Mouse (Mus musculus) right cerebral cortex, postnatal 14 days (tissue): ENCODE results near the gene Ifna11.

Experiments used
- DNase-seq: peaks from one replicate; pipeline ENCODE4 v3.0.0; 2022

Gene Ifna11

GRCm38 (mm10) chr4:88841438-88841911 lies 21.7 kb downstream of the Ifna11 start, which contains the start of gene Ifna4:
TSS of gene Ifna4 (plus strand) at chr4:88841861.
- no peak for DNase-seq

GRCm38 (mm10) chr4:88845334-88845733 lies 25.6 kb downstream of the Ifna11 start:
- no peak for DNase-seq

DNA sequence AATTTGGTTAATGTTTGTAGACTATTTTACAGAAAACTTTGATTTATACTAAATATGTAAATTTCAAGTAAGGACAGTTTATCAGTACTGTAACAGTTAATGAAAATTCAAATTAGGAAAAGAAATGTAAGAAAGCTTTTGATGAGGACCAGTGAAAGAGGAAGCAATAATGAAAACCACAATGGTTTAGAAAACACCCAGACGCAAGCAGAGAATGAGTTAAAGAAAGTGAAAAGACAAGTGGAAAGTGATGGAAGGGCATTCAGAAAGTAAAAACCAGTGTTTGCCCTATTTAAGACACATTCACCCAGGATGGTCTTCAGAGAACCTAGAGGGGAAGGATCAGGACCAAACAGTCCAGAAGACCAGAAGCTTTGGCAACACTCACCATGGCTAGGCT lies 29.9 kb downstream of the Ifna11 start, which contains the start of gene Ifna1:
Gene Ifna1 (plus strand): TSS at position 390 of the 400 bp plus-strand sequence.
- DNase-seq, result no peak

DNA sequence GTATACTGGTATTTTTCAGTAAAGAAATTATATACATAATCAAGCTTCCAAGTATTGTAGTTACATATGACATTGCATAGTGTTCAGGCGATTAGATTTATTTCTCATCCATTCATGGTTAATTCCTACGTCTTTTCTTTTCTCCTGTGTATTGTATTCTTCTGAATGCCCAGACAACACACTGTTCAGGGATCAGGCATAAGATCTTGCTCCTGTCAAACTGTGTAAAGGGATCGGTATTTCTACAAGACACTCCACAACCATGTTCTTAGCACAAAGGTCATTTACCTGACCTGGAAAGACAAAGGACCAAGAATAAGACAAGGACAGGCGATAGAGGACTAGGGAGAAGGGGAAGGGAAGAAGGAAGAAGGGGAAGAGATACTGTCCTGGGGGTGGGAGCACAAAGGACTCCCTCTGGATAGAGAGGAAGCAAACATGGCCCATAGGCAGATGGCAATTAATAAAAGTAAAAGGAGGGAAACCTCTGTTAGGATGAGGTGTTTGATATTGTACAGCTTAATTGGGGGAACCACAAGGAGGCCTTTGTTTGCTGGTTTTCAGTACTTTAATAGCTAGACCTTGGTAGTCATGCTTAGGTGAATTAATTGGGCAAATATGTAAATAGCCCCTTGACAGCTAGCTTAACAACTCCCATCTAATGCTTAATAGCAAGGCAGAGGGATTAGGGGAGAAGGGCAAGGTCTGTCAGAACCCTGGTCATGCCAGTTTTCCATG lies 31.4 kb downstream of the Ifna11 start:
- no peak for DNase-seq

DNA sequence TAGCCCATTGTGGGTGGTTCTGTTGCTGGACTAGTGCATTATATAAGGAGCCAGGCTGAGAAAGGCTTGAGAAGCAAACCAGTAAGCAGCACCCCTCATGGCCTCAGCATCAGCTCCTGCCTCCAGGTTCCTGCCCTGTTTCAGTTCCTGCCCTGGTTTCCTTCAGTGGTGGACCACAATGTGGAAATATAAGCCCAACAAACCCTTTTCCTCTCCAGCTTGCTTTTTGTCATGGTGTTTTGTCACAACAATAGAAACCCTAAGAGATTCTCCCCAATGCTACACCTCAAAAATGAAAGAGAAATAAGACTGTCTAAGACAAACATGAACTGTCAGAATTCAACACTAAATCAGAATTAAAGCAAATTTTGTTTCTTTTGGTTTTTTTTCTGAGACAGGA lies 39.5 kb downstream of the Ifna11 start:
- DNase-seq, result no peak

- DNase-seq, result no peak
These were observed 43.5 kb downstream of the Ifna11 start for GRCm38 (mm10) chr4:88863309-88863708.

DNA sequence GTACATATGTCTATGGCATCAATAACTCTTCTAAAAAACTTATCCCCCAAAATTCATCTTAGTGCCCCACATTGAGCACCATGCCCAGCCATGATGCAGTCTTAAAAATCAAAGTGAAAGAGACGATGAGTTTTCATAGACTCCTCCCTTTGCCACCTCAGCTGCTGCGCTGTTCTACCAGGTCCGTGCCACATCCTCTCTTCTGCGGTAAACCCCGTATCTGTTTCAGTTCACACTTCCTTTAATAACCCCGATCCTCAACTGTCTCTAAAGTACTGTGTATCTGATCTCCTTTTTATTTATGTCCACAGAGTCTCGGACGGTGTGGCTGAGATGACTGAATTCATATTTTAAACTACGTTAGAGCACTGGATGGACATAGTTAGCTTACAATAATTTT lies 44.8 kb downstream of the Ifna11 start:
- DNase-seq, result no peak

- DNase-seq, result no peak
These were observed 45.3 kb downstream of the Ifna11 start for GRCm38 (mm10) chr4:88865011-88865569.

DNA sequence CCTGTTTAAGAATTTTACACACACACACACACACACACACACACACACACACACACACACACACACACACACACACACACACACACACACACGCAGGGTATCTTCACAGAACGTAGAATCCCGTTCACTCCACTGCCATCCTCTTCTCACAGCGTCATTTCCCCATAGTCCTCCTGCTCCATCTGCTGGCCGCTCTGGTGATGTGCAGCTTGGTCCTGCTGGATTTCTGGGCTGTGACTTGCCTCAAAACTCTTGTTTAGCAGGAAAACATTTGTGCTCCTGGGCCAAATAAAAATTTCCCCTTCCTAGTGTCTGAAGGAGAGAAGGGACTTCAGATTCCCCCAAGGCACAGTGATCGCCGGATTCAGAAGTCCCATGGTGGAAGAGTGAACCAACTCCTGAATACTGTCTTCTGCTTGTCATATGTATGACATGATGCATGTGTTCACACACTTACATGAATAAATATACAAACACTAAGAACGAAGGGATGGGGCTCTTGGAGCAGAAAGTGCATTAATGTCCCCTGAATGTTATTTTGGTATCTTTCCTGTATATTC lies 47.7 kb downstream of the Ifna11 start:
- peak; percentile 75 for DNase-seq

GRCm38 (mm10) chr4:88867926-88868911 lies 48.5 kb downstream of the Ifna11 start:
- peak; percentile 6 for DNase-seq
